Mouse (Mus musculus) urinary bladder, postnatal 10 days (tissue): ENCODE data around the gene Senp3.

Experiments used
- DNase-seq: peaks from one replicate; pipeline ENCODE4 v3.0.0; 2022; ENCODE audit warnings: low spot score

The Senp3 gene

GRCm38 (mm10) chr11:69682209-69682839 is 440 bp upstream of the Senp3 start:
- no peak for DNase-seq

DNA sequence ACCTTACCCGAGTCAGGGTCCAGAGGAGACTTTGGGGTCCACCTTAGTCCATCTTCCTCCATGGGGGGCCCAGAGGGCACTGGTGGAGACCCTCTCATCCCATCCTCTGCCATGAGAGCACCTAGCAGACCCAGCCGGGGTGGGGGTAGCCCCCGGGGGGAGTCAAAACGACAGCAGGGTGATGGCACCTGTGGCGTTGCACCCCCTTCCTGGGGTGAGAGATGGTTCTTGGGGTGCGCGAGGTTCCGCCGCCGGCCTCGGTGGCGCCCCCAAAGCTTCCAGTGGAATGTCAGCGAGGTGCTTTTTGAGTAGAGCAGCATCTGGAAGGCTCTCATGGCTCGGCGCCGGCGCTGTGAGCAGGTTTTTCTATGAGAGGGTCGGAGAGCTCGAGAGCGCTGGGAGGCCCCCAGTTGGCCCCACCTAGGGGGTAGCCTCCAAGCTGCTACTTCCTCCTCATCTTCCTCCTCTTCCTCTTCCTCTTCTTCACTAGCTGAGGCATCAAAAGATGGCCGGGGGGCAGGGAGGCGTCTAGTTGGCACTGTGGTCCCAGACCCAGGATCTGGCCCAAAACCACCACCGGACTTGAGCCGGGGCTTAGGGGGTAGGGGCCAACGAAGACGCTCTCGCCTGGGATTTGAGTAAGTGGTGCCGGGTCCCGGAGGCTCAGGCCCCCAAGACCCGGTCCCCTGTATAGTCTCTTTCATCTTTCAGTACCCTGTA is 1.6 kb downstream of the Senp3 start:
- DNase-seq = no peak

DNA sequence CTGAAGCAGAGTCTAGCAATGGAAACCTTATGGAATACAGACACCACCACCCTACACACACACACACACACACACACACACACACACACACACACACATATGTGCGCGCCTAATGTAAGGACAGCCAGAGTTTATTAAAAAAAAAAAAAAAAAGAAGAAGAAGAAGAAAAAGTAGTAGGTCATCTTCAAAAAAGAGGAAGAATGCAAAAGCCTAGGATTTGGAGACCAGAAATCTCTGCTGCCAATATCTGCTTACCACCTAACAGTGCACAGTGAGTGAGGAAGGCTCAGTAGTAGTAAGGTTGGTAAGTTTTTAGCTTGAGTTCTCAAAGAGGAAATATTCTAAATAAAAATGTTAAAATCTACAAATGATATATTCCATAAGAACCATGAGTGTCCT is 2.7 kb downstream of the Senp3 start:
- DNase-seq = no peak

- DNase-seq = peak; percentile 99
Observed at GRCm38 (mm10) chr11:69672211-69672706, 9.6 kb downstream of the Senp3 start, which contains the start of gene Eif4a1. Eif4a1 (minus strand) TSS chr11:69672423.

DNA sequence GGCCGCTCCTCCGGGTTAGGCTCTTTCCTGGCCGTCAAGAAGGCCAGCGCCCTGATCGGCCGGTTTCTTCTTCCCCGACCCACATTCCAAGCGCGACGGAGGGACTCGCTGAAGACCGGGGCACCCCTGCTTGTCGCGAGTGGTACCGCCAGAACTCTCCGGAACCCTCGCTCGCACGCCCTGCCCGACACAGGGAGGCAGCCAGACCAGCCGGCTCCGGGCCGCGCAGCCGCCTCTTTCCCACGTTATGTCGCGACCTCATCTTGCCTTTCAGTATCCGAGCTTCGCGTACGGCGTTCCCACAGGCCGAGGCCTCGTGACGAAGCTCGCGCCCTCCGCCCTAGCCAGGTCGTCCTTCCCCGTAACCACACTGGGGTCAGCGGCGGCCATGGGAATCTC is 10.2 kb downstream of the Senp3 start:
- no peak for DNase-seq

GRCm38 (mm10) chr11:69670786-69671725 is 10.8 kb downstream of the Senp3 start:
- peak; percentile 83 for DNase-seq

DNA sequence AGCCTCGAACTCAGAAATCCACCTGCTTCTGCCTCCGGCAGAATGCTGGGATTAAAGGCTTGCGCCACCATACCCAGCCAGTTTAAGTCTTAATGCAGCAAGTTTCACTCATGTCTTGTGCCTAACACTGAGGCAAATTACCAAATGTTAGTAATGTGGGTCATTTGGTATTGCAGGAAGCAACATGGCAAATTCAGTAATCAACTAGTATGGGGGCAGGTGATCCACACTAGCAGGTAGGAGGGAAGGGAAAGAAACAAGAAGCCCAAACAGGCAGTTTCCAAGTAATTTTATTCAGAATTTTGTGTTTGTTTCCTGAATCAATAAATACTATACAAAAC is 15.2 kb downstream of the Senp3 start:
- DNase-seq = no peak

GRCm38 (mm10) chr11:69665961-69666664 is 15.8 kb downstream of the Senp3 start, which contains the start of gene Cd68:
Cd68 (minus strand) TSS chr11:69666153.
- DNase-seq = no peak

GRCm38 (mm10) chr11:69665457-69665960 is 16.4 kb downstream of the Senp3 start:
- no peak for DNase-seq

- no peak for DNase-seq
Observed at GRCm38 (mm10) chr11:69664841-69665240, 17.0 kb downstream of the Senp3 start.

GRCm38 (mm10) chr11:69663795-69664194 is 18.1 kb downstream of the Senp3 start:
- no peak for DNase-seq

DNA sequence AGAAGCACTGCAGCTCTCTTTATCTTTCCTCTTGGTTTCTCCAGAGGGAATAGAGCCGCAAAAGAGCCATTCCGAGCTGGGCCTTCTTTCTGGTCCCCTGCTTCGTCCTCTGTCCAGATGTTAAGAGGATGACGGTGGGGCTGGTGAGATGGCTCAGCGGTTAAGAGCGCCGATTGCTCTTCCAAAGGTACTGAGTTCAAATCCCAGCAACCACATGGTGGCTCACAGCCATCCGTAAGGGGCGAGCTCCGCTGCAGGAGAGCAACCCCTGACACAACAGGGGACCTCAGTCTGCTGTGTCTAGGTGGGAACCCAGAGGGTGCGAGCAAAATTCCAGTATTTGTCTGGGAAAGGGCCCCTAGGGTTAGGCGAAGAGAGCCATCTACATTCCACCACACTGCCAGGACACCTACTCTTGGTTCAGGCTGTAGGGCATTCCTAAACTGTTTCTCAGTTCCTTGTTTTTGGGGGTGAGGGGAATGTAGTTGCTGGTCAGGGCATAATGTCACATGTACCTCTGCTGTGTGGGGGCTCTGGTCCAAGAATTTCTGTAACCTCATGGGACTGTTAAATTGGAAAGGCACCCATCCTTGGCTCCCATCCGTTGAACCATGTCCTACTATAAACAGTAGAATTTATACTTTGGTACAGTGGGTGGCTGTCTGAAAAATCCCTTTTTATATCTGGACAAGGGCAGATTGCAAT is 18.8 kb downstream of the Senp3 start:
- no peak for DNase-seq

DNA sequence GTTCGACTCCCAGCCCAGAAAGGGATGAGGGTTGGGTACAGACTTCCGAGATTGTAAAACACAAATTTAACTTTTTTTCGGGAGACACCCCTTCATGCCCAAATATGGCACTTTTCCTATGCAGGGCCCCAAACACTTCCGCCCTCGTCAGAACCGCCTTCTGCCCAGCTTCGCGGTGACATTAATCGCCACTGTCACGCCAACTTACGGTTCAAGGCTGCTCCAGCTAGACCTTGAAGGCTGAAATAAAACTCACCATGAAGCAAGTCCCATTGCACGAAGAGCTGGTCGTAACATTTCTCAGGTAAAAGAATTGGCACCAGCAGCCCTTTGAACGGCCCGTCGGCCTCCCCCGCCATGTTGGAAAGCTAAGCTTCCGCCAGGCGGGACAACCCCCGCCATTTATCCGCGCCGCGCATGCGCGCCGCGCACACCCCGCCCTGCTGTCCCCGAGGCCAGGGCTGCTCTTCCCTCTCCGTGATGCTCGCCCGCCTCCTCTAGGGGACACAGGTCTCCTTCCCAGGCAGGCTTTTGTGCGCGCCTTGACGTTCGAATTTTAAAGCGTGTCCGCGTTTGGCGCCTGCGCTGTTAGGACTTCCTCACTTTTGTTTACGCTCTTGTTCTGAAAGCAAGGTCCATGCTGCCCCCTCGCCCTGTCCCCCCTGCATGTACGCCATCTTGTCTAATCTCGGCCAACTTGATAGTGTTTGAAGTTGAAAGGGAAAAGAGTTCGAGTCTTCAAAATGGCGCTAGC is 19.5 kb downstream of the Senp3 start, which contains the start of gene Mpdu1:
TSS of gene Mpdu1 (minus strand) at position 430 of the 754 bp plus-strand sequence.
- DNase-seq = peak; percentile 77

- DNase-seq = no peak
Observed at GRCm38 (mm10) chr11:69661221-69661881, 20.5 kb downstream of the Senp3 start.

- DNase-seq = no peak
Observed at GRCm38 (mm10) chr11:69657462-69657881, 24.4 kb downstream of the Senp3 start.

GRCm38 (mm10) chr11:69656617-69657461 is 25.0 kb downstream of the Senp3 start:
- DNase-seq = no peak

DNA sequence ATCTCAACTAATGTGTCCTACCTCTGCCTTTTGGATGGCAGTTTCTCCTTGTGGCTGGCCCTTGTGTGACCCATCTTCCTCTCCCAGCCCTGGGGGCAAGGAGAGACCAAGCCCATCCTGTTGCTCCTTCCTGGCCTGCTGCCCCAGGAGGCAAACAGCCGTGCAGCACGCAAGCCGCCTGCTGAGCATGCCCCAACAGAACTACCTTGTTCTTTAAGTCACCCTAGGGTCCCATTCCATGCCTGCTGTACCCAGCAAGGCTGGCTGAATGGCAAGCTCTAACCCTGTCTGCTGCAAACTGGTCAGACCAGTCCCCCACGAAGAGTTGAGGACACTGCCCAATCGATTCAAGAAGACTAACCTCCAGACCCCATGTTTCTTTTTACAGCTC is 25.8 kb downstream of the Senp3 start:
- no peak for DNase-seq

GRCm38 (mm10) chr11:69655264-69656064 is 26.4 kb downstream of the Senp3 start, which contains the start of gene Sox15:
Sox15 (plus strand) TSS chr11:69655314.
- no peak for DNase-seq
